Mouse (Mus musculus) limb, embryonic 11.5 days (tissue): ENCODE measurements around the gene Gm5150. TPM values are rescaled to one million over a fixed set of nuclear protein-coding genes. Genes with fewer than 3 reads are reported as not detected.
"Not testable (repeated sequence)": the region's sequence is repeated elsewhere in the genome, so short reads cannot be mapped to it uniquely, and the experiment has no call there.

ENCODE experiments used
- ATAC-seq: fragments of 200-750 bp; cut with Nextera tagmentation; 2 replicates; pipeline ENCODE4 v1.8.0; 2017; ENCODE audit warnings: low read depth; ENCODE audit not compliant: insufficient number of reproducible peaks, low FRiP score, low TSS enrichment
- DNase-seq: peaks from one replicate; pipeline ENCODE4 v3.0.0-alpha.2; 2015; ENCODE audit warnings: low spot score
- H3K27ac ChIP-seq: fragments of 300-500 bp; sonication (generic); replicated peaks from 2 replicates; pipeline ENCODE4 v1.5.1; 2014; ENCODE audit warnings: low read depth, mild to moderate bottlenecking, low read length
- H3K27me3 ChIP-seq: fragments of 300-500 bp; sonication (generic); 2 replicates; pipeline ENCODE4 v1.6.1; 2014; ENCODE audit warnings: mild to moderate bottlenecking, low read length, mixed read lengths; ENCODE audit not compliant: control insufficient read depth, insufficient read depth
- H3K36me3 ChIP-seq: fragments of 300-500 bp; sonication (generic); 2 replicates; pipeline ENCODE4 v1.6.1; 2014; ENCODE audit warnings: mild to moderate bottlenecking, low read length, moderate library complexity, mixed read lengths; ENCODE audit not compliant: control insufficient read depth, insufficient read depth
- H3K4me1 ChIP-seq: fragments of 300-500 bp; sonication (generic); 2 replicates; pipeline ENCODE4 v1.6.1; 2014; ENCODE audit warnings: low read length, mixed read lengths; ENCODE audit not compliant: control insufficient read depth, insufficient read depth
- H3K4me2 ChIP-seq: fragments of 300-500 bp; sonication (generic); 2 replicates; pipeline ENCODE4 v1.6.1; 2014; ENCODE audit warnings: low read depth, mild to moderate bottlenecking, moderate library complexity; ENCODE audit not compliant: severe bottlenecking
- H3K4me3 ChIP-seq: fragments of 300-500 bp; sonication (generic); 2 replicates; pipeline ENCODE4 v1.5.1; 2014; ENCODE audit warnings: low read depth, low read length
- H3K9ac ChIP-seq: fragments of 300-500 bp; sonication (generic); 2 replicates; pipeline ENCODE4 v1.6.1; 2014; ENCODE audit warnings: mild to moderate bottlenecking, low read length
- H3K9me3 ChIP-seq: fragments of 300-500 bp; sonication (generic); 2 replicates; pipeline ENCODE4 v1.6.1; 2016; ENCODE audit warnings: low read length; ENCODE audit not compliant: control insufficient read depth
- WGBS: fragments of 180-500 bp; shearing (Covaris S2); extraction: QIAGEN DNeasy Blood & Tissue Kit; methylation state at CpG from one replicate; pipeline ENCODE4 v1.1.7; 2014; 5-methylcytosine and 5-hydroxymethylcytosine counted together
- microRNA-seq: library from miRNA; unstranded; fragments of <30 nt; microRNA quantifications from one replicate; pipeline ENCODE4, GENCODE M21; 2016
- polyA plus RNA-seq: library from polyadenylated mRNA; unstranded; fragments of >200 nt; fragmentation: Nextera tagmentation; extraction: Ambion mirVana; gene quantifications from 2 replicates; pipeline ENCODE4 v1.2.1, GENCODE M21; 2014

Gene Gm5150
- polyA plus RNA-seq, 1 experiment from 2014 or later: not detected

DNA sequence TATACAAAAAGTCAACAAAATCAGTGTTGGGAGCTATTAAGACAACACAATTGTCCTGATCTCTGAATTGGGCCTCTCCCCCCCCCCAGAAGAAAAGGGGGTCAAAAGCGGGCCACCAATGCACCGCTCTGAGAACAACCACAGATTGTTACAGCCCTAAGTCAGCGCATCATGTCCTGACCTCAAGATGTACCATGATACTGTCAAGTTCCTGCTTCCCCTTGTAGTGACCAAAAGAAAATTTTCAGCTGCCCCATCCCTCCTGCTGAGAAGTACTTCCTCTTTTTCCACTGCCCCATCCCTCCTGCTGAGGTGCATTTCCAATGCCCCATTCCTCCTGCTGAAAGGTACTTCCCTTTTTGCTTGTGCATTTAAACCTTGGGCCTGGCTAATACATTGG, 6.8 kb downstream of the Gm5150 start:
- not testable (repeated sequence) for H3K9me3 ChIP-seq, H3K4me1 ChIP-seq, H3K36me3 ChIP-seq, H3K4me3 ChIP-seq, H3K27me3 ChIP-seq, H3K9ac ChIP-seq, DNase-seq, H3K27ac ChIP-seq, ATAC-seq, H3K4me2 ChIP-seq
- 93% methylated on average over 3 of the region's 3 CpGs for WGBS

DNA sequence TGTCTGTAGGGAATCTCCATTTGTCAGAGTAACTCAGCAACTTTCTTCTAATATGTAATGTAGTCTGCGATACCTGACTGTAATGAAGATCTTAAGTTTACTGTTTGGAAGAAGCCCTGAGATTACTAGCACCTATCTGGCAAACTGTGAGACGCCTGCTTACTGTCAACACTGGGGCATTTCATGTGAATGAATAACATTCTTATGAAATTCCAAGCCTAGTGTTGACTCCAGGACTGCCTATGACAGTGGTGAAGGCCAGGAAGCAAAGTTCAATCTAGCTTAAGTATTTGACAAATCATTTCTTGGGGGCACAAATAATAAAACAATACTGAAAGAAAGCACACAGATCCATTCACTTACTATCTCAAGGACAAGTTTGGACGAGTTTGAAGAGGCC, 24.0 kb downstream of the Gm5150 start:
- Histone ChIP-seq H3K27me3 (no peaks in the 10 kb centered on the region), H3K4me2 (no peak overlapping the region), H3K27ac (no peak overlapping the region), H3K36me3 (no peaks in the 10 kb centered on the region), H3K9ac (no peak overlapping the region), H3K4me3 (no peak overlapping the region), H3K4me1 (no peaks in the 10 kb centered on the region), H3K9me3 (no peaks in the 10 kb centered on the region; the same call in 1 of the 2 replicates)
- 69% methylated on average over 3 of the region's 3 CpGs for WGBS
- DNase-seq: no peak
- ATAC-seq: no peak

DNA sequence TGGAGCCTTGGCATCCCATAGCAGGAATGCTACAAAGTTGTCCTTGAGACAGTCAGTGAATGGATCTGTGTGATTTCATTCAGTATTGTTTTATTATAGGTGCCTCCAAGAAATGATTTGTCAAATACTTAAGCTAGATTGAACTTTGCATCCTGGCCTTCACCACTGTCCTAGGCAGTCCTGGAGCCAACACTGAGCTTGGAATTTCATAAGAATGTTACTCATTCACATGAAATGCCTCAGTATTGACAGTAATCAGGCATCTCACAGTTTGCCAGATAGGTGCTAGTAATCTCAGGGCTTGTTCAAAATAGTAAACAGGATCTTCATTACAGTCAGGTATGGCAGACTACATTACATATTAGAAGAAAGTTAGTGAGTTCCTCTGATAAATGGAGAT, 49.3 kb downstream of the Gm5150 start:
- Histone ChIP-seq H3K27me3 (no peaks in the 10 kb centered on the region), H3K36me3 (no peaks in the 10 kb centered on the region), H3K4me2 (no peak overlapping the region), H3K9ac (no peak overlapping the region), H3K27ac (no peak overlapping the region), H3K9me3 (no peaks in the 10 kb centered on the region), H3K4me1 (no peaks in the 10 kb centered on the region), H3K4me3 (no peak overlapping the region)
- ATAC-seq (no peak), DNase-seq (no peak)

Small RNA genes within 50 kb of the gene (microRNA-seq; reads per million reads assigned to microRNA genes)
- gene Gm24694: not detected

Other genes with a start within 250 kb of the Gm5150 start
- not detected in 2 replicates for gene Sirpb1c, start 157.9 kb downstream of the Gm5150 start, polyA plus RNA-seq